Mouse (Mus musculus): ENCODE measurements around the gene 2510039O18Rik. TPM values are rescaled to one million over a fixed set of nuclear protein-coding genes. Genes with fewer than 3 reads are reported as not detected.

The 2510039O18Rik gene
- total RNA-seq, 2 experiments from 2014 or later: 28.2 to 30.1 TPM

- peak; percentile 70 to 82 for DNase-seq (ENCODE audit: low spot score in 2 of 2)
Observed at GRCm38 (mm10) chr4:147936331-147936954, 4.3 kb upstream of the 2510039O18Rik start, which contains the start of gene Plod1. Gene Plod1 (minus strand): TSS chr4:147936767.

- no peak for DNase-seq (ENCODE audit: low spot score in 2 of 2)
Observed at GRCm38 (mm10) chr4:147937021-147937420, 3.7 kb upstream of the 2510039O18Rik start.

GRCm38 (mm10) chr4:147937486-147937885 lies 3.2 kb upstream of the 2510039O18Rik start:
- DNase-seq (ENCODE audit: low spot score in 2 of 2): no peak

DNA sequence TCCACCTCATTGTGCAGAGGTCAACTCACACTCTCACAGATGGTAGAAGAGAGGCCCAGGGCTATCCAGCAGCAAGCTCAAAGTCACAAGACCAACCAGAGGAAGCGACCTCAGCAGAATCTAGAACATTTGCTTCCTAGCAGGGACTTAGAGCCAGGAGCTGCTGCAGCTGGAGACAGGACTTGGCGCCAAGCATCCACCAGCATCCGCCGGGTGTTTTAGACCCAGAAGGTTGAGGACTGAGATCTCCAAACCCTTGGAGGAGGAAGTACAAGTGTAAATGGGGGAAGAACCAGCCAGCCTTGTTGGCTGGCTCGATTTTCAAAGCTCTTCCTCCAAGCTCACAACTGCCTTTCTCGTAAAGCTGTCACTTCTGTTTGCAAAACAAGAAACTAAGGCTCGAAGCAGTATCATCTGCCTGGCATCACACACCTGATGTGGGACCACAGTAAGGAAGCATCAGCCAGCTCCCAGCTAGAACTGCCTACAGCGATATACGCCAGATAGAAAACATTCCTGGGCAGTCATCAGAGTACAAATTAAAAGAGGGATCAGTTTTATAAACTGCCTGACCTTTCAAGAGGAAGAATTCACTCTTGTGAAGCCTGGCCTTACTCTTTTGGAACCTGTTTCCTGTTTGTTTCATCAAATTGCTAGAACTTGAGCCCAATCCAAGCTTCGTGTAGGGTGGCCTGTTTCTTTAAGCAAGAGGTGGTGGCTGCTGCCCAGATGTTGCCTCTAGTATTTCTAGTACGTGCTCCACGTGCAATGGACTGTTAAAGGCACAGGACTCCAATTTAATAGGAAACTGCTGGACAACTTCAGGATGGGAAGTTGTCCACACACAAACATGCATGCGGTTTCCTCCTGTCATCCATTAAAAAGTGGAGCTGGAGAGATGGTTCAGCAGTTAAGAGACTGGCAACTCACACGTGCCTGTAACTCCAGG lies 2.3 kb upstream of the 2510039O18Rik start:
- no peak for DNase-seq (ENCODE audit: low spot score in 2 of 2)

GRCm38 (mm10) chr4:147940111-147940510 lies 584 bp upstream of the 2510039O18Rik start:
- DNase-seq (ENCODE audit: low spot score in 2 of 2): peak in 1 of 2 experiments; percentile 59

DNA sequence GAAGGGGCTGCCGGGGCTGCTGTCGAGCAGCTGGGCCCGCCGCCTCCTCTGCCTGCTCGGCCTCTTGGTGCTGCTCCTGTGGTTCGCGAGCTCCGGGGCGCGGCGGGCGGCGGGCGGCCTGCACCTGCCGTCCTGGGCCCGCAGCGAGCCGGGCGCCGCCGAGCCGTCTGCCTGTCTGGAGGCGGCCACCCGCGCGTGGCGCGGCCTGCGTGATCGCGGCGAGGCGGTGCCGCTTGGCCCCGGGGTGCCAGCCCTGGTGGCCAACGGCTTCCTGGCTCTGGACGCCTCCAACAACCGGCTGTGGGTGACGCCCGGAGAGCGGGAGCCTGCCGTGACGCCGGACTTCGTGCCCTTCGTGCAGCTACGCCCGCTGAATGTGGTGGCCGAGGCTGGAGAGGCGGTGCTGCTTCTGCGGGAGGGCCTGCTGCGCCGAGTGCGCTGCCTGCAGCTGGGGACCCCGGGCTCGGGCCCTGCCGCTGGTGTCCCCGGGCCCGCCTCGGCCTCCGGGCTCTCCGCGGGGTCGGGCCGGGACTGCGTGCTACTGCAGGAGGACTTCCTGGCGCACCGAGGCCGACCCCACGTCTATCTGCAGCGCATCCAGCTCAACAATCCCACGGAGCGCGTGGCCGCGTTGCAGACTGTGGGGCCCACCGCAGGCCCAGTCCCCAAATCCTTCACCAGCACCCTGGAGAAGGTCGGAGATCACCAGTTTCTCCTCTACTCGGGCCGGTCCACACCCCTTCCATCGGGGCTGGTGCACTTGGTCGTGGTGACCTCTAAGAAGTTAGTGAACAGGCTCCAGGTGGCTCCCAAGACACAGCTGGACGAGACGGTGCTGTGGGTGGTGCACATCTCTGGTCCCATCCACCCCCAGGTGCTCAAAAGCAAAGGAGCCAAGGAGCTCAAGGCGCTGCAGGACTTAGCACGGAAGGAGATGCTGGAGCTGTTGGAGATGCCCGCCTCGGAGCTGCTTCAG lies 638 bp downstream of the 2510039O18Rik start:
- no peak for DNase-seq (ENCODE audit: low spot score in 2 of 2)

DNA sequence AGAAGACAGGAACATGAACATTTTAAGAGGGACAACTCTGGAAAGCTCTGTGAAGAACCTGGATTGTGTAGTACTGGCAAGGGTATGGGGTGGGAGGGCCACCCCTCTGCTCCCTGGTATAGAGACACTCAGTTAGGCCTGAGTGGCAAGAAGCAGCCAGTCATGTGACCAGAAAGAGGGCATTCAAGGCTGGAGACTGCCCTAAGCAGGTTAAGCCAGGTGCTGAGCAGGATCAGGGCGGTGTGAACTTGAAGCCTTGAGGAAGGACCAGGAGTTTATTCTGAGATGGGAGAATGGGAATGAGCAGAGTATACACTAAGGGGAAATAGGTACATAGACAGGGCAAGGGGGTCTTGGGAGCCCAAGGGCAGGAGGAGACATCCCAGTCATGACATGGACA lies 2.3 kb downstream of the 2510039O18Rik start:
- DNase-seq (ENCODE audit: low spot score in 2 of 2): no peak

GRCm38 (mm10) chr4:147947511-147947910 lies 6.8 kb downstream of the 2510039O18Rik start:
- DNase-seq (ENCODE audit: low spot score in 2 of 2): no peak

DNA sequence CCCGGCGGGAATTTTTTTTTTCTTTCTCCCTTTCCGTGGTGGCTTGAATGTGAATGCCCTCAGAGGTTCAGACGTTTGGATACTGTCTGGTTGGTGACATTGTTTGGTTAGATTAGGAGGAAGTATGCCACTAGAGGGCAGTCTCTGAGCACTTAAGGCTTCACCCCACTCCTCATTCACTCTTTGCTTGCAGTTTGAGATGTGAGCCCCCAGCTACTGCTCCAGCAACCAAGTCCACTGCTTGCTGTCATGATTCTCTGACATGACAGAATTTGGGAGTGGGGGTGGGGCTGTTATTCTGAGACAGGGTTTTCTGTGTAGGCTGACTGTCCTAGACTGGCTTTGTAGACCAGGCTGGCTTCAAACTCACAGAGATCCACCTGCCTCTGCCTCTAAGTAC lies 12.9 kb downstream of the 2510039O18Rik start:
- DNase-seq (ENCODE audit: low spot score in 2 of 2): peak in 1 of 2 experiments; percentile 60

DNA sequence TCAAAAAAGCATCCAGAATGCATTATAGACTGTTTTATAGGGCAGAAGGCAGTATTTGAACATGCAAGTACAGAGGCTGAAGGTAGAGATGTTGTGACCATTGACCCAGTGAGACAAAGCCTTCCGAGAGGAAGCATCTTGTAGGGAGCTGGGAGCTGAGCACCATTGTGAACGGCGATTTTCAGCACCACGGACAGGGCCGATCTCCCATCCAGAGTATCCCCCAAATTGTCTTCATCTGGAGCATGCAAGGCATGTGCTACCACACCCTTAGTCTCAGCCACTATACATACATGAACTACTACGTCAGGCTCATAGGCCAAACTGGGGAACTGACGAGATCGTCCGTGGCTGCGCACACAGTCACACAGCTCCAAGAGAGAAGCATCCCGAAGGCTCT lies 16.4 kb downstream of the 2510039O18Rik start:
- DNase-seq (ENCODE audit: low spot score in 2 of 2): no peak

GRCm38 (mm10) chr4:147959881-147960831 lies 19.5 kb downstream of the 2510039O18Rik start:
- DNase-seq (ENCODE audit: low spot score in 2 of 2): peak in 1 of 2 experiments; percentile 69

GRCm38 (mm10) chr4:147962781-147963180 lies 22.1 kb downstream of the 2510039O18Rik start:
- no peak for DNase-seq (ENCODE audit: low spot score in 2 of 2)

DNA sequence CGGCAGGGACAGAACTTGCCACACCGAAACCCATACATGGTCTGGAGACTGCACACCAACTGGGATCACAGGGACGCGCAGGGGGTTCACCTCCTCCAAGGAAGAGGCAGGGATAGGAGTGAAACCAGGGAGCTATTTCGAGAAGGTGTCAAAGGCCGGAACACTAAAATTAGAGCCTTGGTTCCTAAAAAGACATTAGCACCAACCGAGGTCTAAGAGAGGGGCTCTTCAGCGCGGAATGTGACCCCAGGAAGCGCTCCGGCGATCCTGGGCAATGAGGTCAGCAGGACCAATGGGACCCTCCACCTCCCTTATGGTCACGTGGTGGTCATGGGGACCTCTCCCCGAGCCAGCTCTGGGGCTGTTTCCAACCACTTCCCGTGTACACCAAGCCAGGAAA lies 22.9 kb downstream of the 2510039O18Rik start:
- no peak for DNase-seq (ENCODE audit: low spot score in 2 of 2)

GRCm38 (mm10) chr4:147965712-147966111 lies 25.0 kb downstream of the 2510039O18Rik start:
- DNase-seq (ENCODE audit: low spot score in 2 of 2): no peak

DNA sequence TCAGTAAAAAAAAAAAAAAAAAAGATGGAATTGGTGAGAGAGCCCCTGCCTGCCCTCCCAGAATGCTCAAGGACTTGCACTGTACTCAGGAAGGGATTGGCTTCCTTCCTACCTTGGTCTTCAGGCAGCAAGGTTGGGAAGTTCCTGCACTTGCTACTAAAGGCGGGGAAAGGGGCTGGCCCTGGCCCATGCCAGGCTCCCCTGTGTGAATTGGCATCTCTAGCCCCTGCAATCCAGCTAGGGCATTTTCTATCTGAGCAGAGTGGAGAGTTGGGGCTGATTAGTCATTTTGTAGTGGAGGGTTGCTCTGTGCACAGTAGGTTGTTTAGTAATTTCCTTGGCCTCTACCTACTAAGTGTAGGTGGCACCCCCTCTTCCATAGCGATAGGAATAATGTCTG lies 28.1 kb downstream of the 2510039O18Rik start:
- no peak for DNase-seq (ENCODE audit: low spot score in 2 of 2)

DNA sequence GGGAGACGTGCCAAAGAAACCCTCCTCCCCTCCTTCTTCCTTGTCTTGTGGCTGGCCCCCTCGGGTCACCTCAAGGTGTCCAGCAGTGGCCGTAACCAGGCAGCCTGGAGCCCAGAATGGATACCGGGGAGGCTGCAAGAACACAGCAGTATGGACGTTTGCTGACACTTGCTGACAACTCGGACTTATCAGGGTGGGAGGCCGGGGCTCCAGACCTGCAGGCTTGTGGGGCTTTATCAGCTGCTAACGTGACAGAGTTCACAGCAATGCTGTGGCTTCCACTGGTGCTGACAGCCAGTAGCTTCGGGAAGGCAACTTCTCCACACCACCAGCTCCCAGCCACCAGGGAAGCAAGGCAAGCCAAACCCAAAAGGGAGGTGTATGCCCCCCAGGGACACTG lies 28.6 kb downstream of the 2510039O18Rik start:
- no peak for DNase-seq (ENCODE audit: low spot score in 2 of 2)

DNA sequence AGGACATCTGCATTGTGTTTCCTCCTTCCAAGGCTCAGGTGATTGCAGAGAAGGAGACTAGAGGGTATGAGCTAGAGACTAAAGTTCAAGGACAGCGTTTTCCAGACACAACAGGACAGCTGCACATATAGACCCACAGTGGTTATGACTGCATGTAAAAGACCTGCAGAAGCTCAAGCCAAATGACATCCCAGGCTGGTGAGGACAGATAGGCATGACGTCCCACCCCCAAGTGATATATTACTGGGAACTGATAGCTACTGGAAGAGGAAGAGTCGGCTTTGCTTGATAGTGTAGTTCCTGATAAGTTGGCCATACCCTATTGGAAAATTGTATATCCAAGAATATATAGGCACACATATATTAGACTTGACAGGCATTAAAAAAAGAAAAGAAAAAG lies 35.5 kb downstream of the 2510039O18Rik start:
- DNase-seq (ENCODE audit: low spot score in 2 of 2): no peak

DNA sequence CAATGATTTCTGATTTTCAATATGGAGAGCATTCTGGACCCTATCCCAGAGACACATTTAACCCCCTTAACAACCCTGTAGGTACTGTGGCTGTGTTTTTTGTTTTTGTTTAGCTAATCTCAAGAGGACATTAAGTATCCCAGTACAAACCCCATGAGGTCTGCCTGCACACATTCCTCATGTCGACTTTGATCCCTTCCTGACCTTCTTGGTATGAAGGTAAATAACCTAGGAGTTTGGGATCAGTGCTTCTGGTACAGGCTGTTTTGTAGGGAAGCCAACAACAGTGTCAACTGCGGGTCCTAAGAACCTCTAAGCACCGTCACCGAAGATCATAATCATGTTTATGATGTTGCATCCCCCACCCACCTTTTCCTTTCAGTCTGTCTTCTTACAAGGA lies 37.0 kb downstream of the 2510039O18Rik start:
- no peak for DNase-seq (ENCODE audit: low spot score in 2 of 2)

DNA sequence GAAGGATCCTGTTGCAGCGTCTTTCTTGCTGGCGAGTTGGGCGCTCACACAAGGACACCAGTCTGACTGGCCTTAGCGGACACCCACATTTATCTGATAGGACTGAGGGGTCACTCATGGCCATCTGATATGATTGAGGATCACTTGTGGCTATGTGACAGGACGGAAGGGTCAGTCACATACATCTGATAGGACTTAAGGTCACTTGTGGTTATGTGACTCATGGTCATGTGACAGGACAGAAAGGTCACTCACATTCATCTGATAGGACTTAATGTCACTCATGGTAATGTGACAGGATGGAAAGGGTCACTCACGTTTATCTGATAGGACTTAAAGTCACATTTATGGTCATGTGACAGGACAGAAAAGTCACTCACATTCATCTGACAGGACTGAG lies 37.7 kb downstream of the 2510039O18Rik start:
- no peak for DNase-seq (ENCODE audit: low spot score in 2 of 2)

GRCm38 (mm10) chr4:147979441-147979860 lies 38.8 kb downstream of the 2510039O18Rik start:
- DNase-seq (ENCODE audit: low spot score in 2 of 2): no peak

Measured in layer of hippocampus, adult 18-20 months (tissue).